Mouse (Mus musculus) natural killer cell, adult 2 months (primary cell): ENCODE results near the gene E2f6.

Experiments
- DNase-seq, 2 experiments: peaks; one replicate each; pipeline ENCODE4 v3.0.0; 2022; ENCODE audit warnings: low spot score in 2 of 2

E2f6 gene

DNA sequence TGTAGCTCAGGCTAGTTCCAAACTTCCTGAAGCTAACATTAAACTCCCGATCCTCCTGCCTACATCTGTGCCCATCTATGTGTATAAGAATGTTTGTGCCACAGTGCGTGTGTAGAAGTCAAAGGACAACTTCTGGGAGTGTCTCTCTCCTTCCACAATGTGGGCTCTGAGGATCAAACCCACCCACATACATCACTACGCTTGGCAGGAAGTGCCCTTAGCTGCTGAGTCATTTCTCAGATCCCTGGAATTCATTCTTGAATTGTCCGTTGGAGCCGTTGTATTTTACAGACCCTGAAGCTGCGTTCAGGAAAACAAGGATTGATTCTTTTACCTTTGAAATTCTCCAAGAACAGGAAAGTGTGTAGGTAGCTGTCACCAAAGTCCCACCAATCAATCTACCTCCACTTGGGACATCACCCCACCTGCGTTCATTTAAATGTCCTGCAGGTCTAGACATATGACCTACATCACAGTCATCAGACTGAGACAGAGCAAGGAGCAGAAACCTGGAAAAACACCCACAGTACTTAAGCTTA is 62.2 kb downstream of the E2f6 start:
- DNase-seq, result no peak

GRCm38 (mm10) chr12:16873549-16873948 is 62.8 kb downstream of the E2f6 start:
- no peak for DNase-seq

DNA sequence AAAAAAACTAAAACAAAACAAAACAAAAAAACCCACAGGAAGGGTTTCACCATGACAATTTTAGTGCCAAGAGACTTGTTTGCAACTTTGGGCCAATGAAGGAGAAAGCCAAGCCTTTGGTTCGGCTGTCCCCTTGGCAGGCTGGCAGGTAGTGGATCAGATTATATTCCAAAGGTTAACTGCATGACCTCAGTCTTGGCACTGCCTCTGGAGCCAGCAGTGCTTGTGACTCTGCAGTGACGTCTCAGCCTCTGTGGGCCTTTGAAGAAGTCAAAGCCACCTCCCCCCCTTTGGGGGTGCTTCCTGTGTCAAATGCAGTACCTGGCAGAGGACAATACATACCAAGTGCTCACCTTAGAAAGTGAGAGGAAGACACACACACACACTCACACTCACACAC is 63.3 kb downstream of the E2f6 start:
- peak; percentile 11 for DNase-seq

DNA sequence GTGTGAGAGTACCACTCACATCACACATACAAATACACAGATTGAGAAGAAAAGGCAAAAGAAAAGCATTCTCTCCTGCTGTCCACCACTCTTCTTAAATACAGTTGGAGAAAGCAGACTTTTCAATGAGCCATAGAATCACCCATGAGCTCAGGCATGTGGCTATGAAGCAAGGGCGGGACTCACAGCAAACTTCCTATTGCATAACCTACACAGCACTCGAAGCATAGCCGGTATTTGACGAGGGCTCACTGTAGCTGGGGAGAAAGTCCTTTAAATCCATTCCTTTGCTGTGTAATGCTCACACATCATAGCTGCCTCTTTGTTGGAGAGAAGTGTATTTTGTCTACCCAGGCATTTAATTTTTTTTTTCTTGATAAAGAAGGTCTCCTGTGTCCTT is 64.5 kb downstream of the E2f6 start:
- DNase-seq, result no peak

DNA sequence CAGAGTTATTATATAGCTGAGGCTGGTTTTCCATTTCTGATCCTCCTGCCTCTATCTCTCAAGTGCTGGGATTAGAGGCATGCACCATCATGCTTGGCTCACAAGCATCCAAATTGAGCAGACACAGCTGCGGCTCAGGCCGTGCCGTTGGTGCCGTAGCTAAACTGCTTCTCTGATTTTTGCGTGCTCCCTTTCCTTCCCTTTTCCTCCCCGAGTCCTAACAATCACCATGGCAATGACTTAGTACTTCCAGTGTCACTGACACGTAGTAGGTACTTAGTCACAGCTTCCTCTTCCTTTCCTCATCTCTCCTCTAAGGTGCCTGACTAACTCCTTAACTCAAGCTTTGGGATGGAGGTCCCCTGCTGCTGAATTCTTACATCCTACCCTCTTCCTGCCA is 64.9 kb downstream of the E2f6 start:
- no peak for DNase-seq

DNA sequence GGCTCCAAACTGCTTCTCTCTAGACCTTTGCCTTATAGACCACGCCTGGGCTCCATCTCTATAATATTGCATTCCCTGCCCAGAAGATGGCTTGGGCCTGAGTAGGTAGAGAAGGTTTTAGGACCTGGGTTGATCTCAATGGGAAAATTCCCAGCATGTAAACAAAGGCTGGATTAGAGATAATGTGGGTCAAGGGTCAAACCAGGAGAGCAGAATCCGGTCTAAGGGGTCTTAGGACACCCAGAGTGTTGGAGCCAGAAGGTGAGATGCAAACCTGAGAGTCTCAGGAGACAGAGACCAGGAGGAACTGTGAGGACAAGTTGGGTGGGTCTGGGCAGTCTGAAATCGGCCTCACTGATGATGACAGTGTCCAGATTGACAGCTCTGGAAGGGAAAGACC is 65.9 kb downstream of the E2f6 start:
- DNase-seq, result no peak

- DNase-seq, result no peak
These were observed 66.4 kb downstream of the E2f6 start for GRCm38 (mm10) chr12:16877141-16877540.

- no peak for DNase-seq
These were observed 66.9 kb downstream of the E2f6 start for GRCm38 (mm10) chr12:16877679-16878078.

- no peak for DNase-seq
These were observed 68.6 kb downstream of the E2f6 start for GRCm38 (mm10) chr12:16879369-16879768.

GRCm38 (mm10) chr12:16880077-16880476 is 69.3 kb downstream of the E2f6 start:
- DNase-seq, result no peak

DNA sequence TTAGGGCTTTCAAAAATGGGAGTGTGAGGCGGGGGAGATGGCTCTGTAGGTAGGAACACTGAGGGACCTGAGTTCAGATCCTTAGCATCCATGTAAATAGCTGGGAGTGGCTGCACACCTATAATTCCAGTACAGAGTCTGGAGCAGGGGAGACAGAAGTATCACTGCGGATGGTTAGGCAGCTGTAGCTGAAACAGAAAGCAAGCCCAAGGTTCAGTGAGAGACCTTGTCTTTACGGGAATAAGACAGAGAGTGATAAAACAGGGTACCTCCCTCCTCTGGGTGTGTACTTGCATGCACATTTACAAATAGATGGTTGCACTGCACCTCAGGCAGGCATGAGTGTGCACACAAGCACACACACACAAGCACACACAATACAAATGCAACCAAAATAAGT is 71.7 kb downstream of the E2f6 start:
- DNase-seq, result no peak

GRCm38 (mm10) chr12:16883111-16883510 is 72.3 kb downstream of the E2f6 start:
- DNase-seq, result no peak

GRCm38 (mm10) chr12:16884534-16884933 is 73.8 kb downstream of the E2f6 start:
- DNase-seq, result no peak

DNA sequence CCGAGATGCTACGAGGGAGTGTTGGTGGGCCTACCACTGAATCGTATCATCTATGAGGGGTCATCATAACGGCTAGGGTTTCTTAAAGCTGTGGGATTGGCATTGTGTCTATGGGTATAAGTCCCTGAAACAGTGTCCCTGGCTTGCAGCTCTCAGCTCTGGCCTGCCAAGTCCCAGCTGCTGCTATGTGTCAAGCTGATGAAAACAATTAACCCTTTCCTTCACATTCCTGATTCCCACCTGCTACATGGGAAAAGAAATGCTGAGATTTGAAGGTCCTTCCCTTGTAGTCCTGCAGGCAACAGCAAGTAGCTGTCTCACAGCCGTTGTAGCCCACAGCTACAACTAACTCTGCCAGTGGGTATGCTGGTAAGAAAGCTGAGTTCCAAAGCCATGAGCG is 75.6 kb downstream of the E2f6 start:
- no peak for DNase-seq
